Comparison of ENCODE assay signal across 16 mouse cellular contexts in the genomic region with DNA sequence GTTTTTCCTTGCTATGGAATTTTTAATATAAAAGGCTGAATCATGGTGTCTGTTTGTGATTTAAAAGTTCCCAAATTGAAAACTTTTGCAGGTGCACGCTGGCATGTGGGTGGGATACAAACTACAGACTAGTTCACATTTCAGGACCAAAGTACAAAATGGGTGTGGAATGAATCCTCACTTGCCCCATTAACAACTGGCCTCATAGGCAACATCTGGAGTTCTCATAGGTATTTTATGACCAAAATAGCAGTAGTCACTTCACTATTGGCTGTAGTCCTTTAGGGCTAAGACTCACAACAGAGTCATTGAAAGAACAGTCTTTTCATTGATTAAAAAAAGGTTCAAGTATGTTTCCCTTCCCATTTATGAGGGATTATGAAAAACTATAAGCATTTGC.
"Had no signal": no experiment of that assay in that cellular context is flagged by ENCODE, and none has a peak within 500 bp of the region (broad histone marks: within the 10 kb centered on the region; RNA-seq: fewer than 3 reads in every experiment).

No protein-coding gene starts in this region.

- H3K36me3 ChIP-seq: lung, embryonic 15.5 days; midbrain, embryonic 13.5 days; midbrain, embryonic 15.5 days; neural tube, embryonic 12.5 days had no signal

- ATAC-seq: liver, postnatal 0 days; lung, postnatal 0 days; midbrain, embryonic 13.5 days; midbrain, embryonic 15.5 days had no signal

- H3K4me2 ChIP-seq: lung, embryonic 15.5 days; midbrain, embryonic 11.5 days; midbrain, embryonic 13.5 days; midbrain, embryonic 15.5 days; neural tube, embryonic 12.5 days had no signal

- H3K4me1 ChIP-seq: lung, embryonic 15.5 days; megakaryocyte, embryonic 14.5 days; midbrain, embryonic 13.5 days; midbrain, embryonic 15.5 days; neural tube, embryonic 12.5 days had no signal

- H3K27ac ChIP-seq: lung, embryonic 15.5 days; macrophage; midbrain, embryonic 13.5 days; midbrain, embryonic 15.5 days; neural tube, embryonic 12.5 days had no signal

- H3K4me3 ChIP-seq: lung, embryonic 15.5 days; megakaryocyte, embryonic 14.5 days; midbrain, embryonic 13.5 days; midbrain, embryonic 15.5 days; neural tube, embryonic 12.5 days had no signal

- H3K9ac ChIP-seq: liver, postnatal 0 days; lung, embryonic 15.5 days; midbrain, embryonic 13.5 days; midbrain, embryonic 15.5 days; neural tube, embryonic 12.5 days had no signal

- H3K27me3 ChIP-seq: lung, embryonic 15.5 days; megakaryocyte, embryonic 14.5 days; midbrain, embryonic 13.5 days; midbrain, embryonic 15.5 days; neural tube, embryonic 12.5 days had no signal

- DNase-seq: liver, postnatal 0 days; lung, adult 2 months; lung, postnatal 14 days; lung, postnatal 36 days; right cerebral cortex, postnatal 14 days; thymus, adult 18-20 months; thymus, postnatal 14 days; thymus, postnatal 4 days had no signal

- H3K9me3 ChIP-seq: lung, embryonic 15.5 days; megakaryocyte, embryonic 14.5 days; midbrain, embryonic 13.5 days; midbrain, embryonic 15.5 days; neural tube, embryonic 12.5 days had no signal
